Mouse (Mus musculus): ENCODE measurements at regions not wholly inside any gene's neighbourhood (a gene's known extent, or its start where the extent isn't known, plus 50 kb on each side); places are given as distances from the start of the nearest gene placed in this dataset.
A peak's percentile ranks its signal among the peaks of the same experiment; 100 is the strongest.
"Not testable (repeated sequence)": the region's sequence is repeated elsewhere in the genome, so short reads cannot be mapped to it uniquely, and the experiment has no call there.

GRCm38 (mm10) chr1:103986867-103987266, 781.5 kb upstream of the Cdh20 start:
- Histone ChIP-seq H3K4me2 (replicated peaks) (no peak overlapping the region), H3K27ac (replicated peaks) (no peak overlapping the region), H3K9ac (replicated peaks) (no peak overlapping the region), H3K4me3 (no peak overlapping the region), H3K4me1 (no peaks in the 10 kb centered on the region), H3K9me3 (no peaks in the 10 kb centered on the region), H3K36me3 (no peaks in the 10 kb centered on the region), H3K27me3 (no peaks in the 10 kb centered on the region)
- ATAC-seq (replicated peaks): peak; percentile 55; the same call in 1 of the 2 replicates
- WGBS: 14% methylated on average over 1 of the region's 1 CpGs

GRCm38 (mm10) chr1:104002906-104003305, 765.4 kb upstream of the Cdh20 start:
- not testable (repeated sequence) for H3K27ac ChIP-seq (replicated peaks); H3K27me3 ChIP-seq; H3K4me3 ChIP-seq; H3K4me2 ChIP-seq (replicated peaks); H3K4me1 ChIP-seq; H3K9me3 ChIP-seq; ATAC-seq (replicated peaks); H3K36me3 ChIP-seq; H3K9ac ChIP-seq (replicated peaks)

GRCm38 (mm10) chr1:104029670-104030069, 738.7 kb upstream of the Cdh20 start:
- no peak overlapping the region for H3K4me2 ChIP-seq (replicated peaks)
- H3K4me3 ChIP-seq: no peak overlapping the region
- H3K9ac ChIP-seq (replicated peaks): no peak overlapping the region
- no peaks in the 10 kb centered on the region for H3K36me3 ChIP-seq
- H3K9me3 ChIP-seq: no peaks in the 10 kb centered on the region
- no peak overlapping the region for H3K27ac ChIP-seq (replicated peaks)
- H3K4me1 ChIP-seq: no peaks in the 10 kb centered on the region
- ATAC-seq (replicated peaks): peak; percentile 46
- H3K27me3 ChIP-seq: no peaks in the 10 kb centered on the region

- Histone ChIP-seq H3K27ac (replicated peaks) (no peak overlapping the region), H3K9me3 (no peaks in the 10 kb centered on the region), H3K36me3 (no peaks in the 10 kb centered on the region), H3K4me1 (0 out of 2 replicates have a peak, but pooled peaks cover 4% of the 10 kb centered on the region), H3K4me2 (replicated peaks) (no peak overlapping the region), H3K4me3 (no peak overlapping the region), H3K27me3 (no peaks in the 10 kb centered on the region), H3K9ac (replicated peaks) (no peak overlapping the region)
- WGBS: 45% methylated on average over 1 of the region's 1 CpGs
- no peak for ATAC-seq (replicated peaks)
Observed at GRCm38 (mm10) chr1:104048440-104048839, 719.9 kb upstream of the Cdh20 start.

- Histone ChIP-seq H3K4me1 (0 out of 2 replicates have a peak, but pooled peaks cover 4% of the 10 kb centered on the region), H3K36me3 (no peaks in the 10 kb centered on the region), H3K27ac (replicated peaks) (no peak overlapping the region), H3K4me2 (replicated peaks) (no peak overlapping the region), H3K27me3 (no peaks in the 10 kb centered on the region), H3K4me3 (no peak overlapping the region), H3K9me3 (no peaks in the 10 kb centered on the region), H3K9ac (replicated peaks) (no peak overlapping the region)
- ATAC-seq (replicated peaks): peak; percentile 76
- WGBS: 13% methylated on average over 4 of the region's 4 CpGs
Observed at GRCm38 (mm10) chr1:104049169-104049948, 719.0 kb upstream of the Cdh20 start.
